Mouse (Mus musculus) Patski (cell line): ENCODE measurements around the gene Fkbp1b. TPM values are rescaled to one million over a fixed set of nuclear protein-coding genes. Genes with fewer than 3 reads are reported as not detected.

Experiments used
- ATAC-seq: fragments of 100-300 bp; one replicate; pipeline ENCODE4 v1.8.0; 2021
- CTCF ChIA-PET: fragments of 350-600 bp; sonication (Branson Sonifier 250); formaldehyde crosslinking; loops from one replicate; lab custom pipeline; 2022; ENCODE audit warnings: inconsistent platforms; lab: Charles Lee
- POLR2A ChIA-PET: fragments of 350-600 bp; sonication (Branson Sonifier 250); formaldehyde crosslinking; loops from one replicate; lab custom pipeline; 2022; ENCODE audit warnings: antibody characterized with exemption, inconsistent platforms; lab: Charles Lee
- DNase-seq: peaks from one replicate; pipeline ENCODE4 v3.0.0-alpha.2; 2011; ENCODE audit warnings: low read depth, low spot score
- H3K27me3 ChIP-seq: fragments of 371-371 bp; one replicate; pipeline ENCODE4 v1.5.1; 2021
- CTCF ChIP-seq: fragments of 100-300 bp; IDR thresholded peaks from one replicate; pipeline ENCODE4 v1.5.1; 2021
- in situ Hi-C: fragments of 300-500 bp; cut with MboI; formaldehyde crosslinking; loops from 3 replicates; pipeline ENCODE4 v1.11.1; 2018; ENCODE audit warnings: low pct_unique_long_range_greater_than_20kb, mixed read lengths
- polyA plus RNA-seq: library from polyadenylated mRNA; unstranded; gene quantifications from one replicate; pipeline ENCODE4 v1.2.3, GENCODE M21; 2021

Gene Fkbp1b
- polyA plus RNA-seq, 1 experiment from 2014 or later = 7.1 TPM

DNA sequence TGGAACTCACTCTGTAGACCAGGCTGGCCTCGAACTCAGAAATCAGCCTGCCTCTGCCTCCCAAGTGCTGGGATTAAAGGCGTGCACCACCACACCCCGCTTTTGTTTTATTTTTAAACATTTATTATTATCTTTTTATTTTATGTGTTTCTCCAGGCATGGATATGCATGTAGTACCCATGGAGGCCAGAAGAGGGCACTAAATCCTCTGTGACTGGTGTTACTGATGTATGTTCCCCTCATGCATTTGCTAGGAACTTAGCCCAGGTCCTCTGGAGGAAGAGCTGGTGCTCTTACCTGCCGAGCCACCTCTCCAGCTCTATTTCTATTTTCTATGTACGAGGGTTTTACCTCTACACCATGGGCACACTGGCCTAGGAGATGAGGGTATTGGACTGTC, 14.8 kb upstream of the Fkbp1b start:
- ChIA-PET CTCF (interaction anchor here (1.8 kb wide), 1 partner anchor 12 kb away, joined by 6 read pairs; the partner anchor contains the start of gene Wdcp), POLR2A (no interaction called here)
- in situ Hi-C loops = no loop called here
- TF ChIP-seq CTCF = peak; percentile 63
- no peaks in the 10 kb centered on the region for H3K27me3 ChIP-seq
- DNase-seq = no peak
- ATAC-seq = no peak

DNA sequence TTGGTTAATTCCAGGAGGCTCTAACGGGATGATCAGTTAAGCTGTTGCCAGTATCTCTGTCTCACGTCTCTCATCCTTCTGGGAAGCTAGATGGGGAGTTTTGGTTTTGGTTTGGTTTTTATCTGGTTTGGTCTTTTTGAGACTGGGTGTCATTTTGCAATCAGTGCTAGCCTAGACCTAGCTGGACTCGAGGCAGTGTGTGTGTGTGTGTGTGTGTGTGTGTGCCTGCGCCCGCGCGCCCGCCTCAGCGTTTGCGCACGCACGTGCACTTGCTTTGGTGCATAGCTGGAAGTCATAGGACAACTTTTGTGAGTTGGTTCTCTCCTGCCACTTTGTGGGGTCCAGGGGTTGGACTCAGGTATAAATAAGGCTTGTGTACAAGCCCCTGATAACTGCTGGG, 2.4 kb upstream of the Fkbp1b start:
- no peak for TF ChIP-seq CTCF
- DNase-seq = peak; percentile 25

DNA sequence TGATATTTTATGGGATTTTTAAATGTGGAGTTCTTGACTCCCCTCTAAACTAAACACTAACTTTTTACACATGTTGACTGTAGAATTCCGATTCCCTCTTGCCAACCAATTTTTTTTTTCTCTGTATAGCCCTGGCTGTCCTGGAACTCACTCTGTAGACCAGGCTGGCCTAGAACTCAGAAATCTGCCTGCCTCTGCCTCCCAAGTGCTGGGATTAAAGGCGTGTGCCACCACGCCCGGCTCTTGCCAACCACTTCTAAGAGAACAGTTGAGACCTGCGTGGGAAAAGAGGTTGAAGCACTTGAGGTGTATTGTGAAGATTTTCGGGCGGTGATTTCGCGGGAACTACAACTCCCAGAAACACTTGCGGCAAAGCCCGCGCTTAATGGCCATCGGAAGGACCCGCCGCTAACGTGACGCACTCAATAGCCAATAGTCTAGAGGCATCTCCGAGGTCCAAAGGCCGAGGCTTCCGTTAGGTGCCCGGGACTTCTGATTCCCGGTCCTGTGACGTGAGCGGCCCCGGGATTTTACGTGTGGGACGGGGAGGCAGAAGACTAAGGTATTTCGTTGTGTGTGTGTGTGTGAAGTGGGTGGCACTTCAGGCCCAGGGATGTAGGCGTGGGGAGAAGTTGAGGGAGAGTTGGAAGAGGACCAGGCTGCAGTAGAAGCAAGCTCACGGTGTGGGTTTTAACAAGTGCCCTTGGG, 1.7 kb upstream of the Fkbp1b start, which contains the start of gene Wdcp:
TSS of gene Wdcp (plus strand) at position 414 of the 708 bp plus-strand sequence.
- peak; percentile 72 for DNase-seq
- in situ Hi-C loops = no loop called here
- peak; percentile 98 for ATAC-seq
- ChIA-PET CTCF (interaction anchor here (2.5 kb wide), 1 partner anchor 12 kb away, joined by 6 read pairs; no protein-coding TSS in a partner anchor), POLR2A (no interaction called here)
- TF ChIP-seq CTCF = no peak
- no peaks in the 10 kb centered on the region for H3K27me3 ChIP-seq

More for the DNA sequence above, 2.4 kb upstream of the Fkbp1b start:
- ChIA-PET CTCF (interaction anchor here (2.5 kb wide), 1 partner anchor 12 kb away, joined by 6 read pairs; no protein-coding TSS in a partner anchor), POLR2A (no interaction called here)
- ATAC-seq = no peak
- no peaks in the 10 kb centered on the region for H3K27me3 ChIP-seq
- in situ Hi-C loops = no loop called here

DNA sequence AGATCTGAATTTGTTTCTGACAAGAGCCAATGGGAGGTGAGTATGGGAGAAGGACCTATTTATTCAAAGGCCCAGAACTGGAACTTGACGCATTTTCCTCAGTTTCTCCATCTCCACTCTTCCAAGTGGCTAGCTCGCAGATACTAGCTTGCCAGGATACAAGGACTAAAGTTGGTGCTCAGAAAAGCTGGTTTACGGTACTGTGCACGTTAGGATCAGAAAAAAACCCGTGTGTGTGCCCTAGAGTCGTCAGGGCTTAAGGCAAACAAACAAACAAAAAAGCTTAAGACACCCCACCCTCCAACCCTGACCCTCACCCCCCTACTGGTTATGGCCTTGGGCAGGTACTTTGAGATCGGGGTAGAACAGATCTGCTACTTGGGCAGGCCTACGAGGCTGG, 1.1 kb upstream of the Fkbp1b start:
- no peaks in the 10 kb centered on the region for H3K27me3 ChIP-seq
- POLR2A ChIA-PET = interaction anchor here (0.6 kb wide), 1 partner anchor 86 kb away, joined by 3 read pairs; no protein-coding TSS in a partner anchor
- no peak for DNase-seq
- CTCF ChIA-PET = no interaction called here
- no peak for ATAC-seq
- in situ Hi-C loops = no loop called here
- TF ChIP-seq CTCF = no peak

DNA sequence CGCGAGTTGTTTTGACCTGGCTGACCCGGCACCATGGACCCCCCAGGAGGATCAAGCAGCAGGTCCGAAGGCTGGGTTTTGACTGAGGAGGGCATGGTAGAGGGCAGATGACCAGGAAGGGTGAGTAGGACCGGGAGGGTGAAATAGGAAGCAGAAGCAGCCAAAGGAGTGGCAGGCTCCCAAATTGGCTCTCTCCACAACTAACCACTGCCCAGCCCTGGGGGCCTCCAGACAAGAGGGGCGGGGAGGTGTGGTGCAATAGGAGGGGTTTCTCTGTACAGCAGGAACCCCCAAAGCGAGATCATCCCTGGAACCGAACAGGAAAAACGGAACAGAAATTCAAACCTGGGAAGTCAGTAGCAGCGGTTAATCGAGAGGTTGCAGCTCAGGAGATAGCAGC, 650 bp downstream of the Fkbp1b start:
- in situ Hi-C loops = no loop called here
- ATAC-seq (no peak), DNase-seq (no peak)
- CTCF ChIA-PET = interaction anchor here (1.2 kb wide), 1 partner anchor 71 kb away, joined by 3 read pairs; the partner anchor contains the start of gene Fam228b
- no peak for TF ChIP-seq CTCF
- H3K27me3 ChIP-seq = no peaks in the 10 kb centered on the region
- POLR2A ChIA-PET = no interaction called here

DNA sequence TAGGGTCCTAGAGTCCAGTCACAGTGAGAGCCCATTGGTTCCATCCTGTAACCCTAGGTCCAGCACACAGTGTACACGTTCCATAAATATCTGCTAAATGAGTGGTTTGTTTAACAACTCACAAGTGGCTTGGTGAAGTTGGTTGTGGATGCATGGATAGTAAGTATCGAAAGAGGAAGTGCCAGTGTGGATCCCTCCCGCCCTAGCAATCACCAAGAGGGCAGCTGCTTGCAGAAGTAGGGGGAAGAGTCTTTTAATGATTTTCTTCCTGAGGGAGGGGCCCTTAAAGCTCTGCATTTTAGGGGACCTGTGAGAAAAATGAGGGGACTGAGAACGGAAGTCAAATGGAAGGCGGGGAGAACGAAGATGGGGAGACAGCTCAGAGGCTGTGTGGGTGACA, 1.4 kb downstream of the Fkbp1b start:
- DNase-seq (no peak), ATAC-seq (no peak)
- POLR2A ChIA-PET = no interaction called here
- in situ Hi-C loops = no loop called here
- TF ChIP-seq CTCF = no peak
- H3K27me3 ChIP-seq = no peaks in the 10 kb centered on the region
- CTCF ChIA-PET = interaction anchor here (1.0 to 1.2 kb wide), 2 partner anchors 10 to 71 kb away, joined by 3 to 4 read pairs; partner anchors contain the start of gene Fam228b

DNA sequence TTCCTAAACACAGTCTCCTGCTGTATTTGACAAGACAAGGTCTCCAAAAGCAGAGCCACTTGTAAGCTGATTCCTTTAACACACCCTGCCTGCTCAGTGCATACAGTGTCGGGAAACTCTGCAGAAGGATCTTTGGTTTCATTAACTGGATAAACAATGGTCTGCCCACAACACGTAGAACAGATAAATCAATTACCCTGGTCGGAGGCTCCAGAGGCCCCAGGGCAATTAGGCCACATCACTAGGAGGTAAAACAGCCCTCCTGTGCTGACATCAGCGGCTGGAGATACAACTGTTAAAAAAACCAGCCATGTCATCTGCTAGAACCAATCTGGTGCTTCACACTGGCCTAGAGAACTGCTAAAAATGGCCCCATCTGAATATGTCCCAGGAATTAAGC, 4.4 kb downstream of the Fkbp1b start:
- CTCF ChIA-PET = no interaction called here
- POLR2A ChIA-PET = no interaction called here

DNA sequence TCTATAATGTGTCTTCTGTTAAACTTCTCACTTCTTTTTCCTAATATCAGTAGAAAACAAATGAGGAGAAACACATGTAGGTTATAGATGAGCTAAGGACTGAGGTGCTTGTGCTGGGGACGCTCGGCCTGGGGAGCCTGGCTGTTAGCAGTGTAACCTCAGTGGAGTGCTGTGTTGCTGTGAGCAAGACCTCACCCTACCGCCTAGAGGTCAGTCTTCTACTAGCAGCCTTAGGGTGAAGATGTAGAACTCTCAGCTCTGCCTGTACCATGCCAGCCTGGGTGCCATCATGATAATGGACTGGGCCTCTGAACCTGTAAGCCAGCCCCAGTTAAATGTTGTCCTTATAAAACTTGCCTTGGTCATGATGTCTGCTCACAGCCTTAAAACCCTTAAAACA, 14.1 kb downstream of the Fkbp1b start:
- in situ Hi-C loops = no loop called here
- ATAC-seq (no peak), DNase-seq (no peak)
- no peaks in the 10 kb centered on the region for H3K27me3 ChIP-seq
- ChIA-PET POLR2A (no interaction called here), CTCF (no interaction called here)
- no peak for TF ChIP-seq CTCF

More for the DNA sequence above, 4.4 kb downstream of the Fkbp1b start:
- in situ Hi-C loops = no loop called here
- DNase-seq = no peak
- no peaks in the 10 kb centered on the region for H3K27me3 ChIP-seq
- ATAC-seq = no peak
- TF ChIP-seq CTCF = no peak

DNA sequence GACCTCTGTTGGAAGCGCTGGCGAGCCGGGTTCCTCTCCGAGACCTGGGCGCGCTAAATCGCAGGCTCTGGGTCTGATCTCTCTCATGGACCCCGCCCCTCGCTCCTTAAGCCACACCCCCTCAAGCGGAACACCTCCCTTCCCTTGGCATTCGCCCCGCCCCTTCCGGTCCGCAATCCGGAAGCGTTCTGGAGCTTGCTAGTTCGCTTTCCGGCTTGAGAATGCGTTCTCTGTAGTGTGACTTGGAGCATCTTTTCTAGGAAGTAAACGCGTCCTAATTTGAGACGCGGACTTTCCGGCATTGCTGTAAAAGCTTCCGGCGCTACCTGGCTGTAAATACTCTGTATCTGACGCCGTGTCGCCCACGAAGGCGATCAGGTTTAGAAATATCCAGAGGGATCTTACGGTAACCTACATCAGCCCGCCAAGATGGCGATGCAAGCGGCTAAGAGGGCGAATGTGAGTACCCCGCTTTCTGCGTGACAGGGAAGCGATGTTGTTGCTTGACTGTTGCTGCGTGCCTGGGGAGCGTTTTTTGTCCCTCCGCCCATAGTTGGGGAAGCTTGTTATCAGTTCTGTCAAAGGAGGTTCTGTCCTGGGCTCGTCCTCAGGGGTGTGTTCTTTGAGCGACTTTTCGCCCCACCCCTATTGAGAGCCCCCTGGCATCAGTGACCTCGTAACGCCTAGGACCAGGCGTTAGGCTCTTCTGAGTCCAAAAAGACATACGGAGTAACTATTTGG, 23.9 kb downstream of the Fkbp1b start, which contains the start of gene Sf3b6:
TSS of gene Sf3b6 (plus strand) at position 184 of the 741 bp plus-strand sequence.
- DNase-seq = peak; percentile 48
- no peak for TF ChIP-seq CTCF
- ChIA-PET CTCF (no interaction called here), POLR2A (interaction anchor here (0.7 to 1.2 kb wide), 2 partner anchors 49 to 95 kb away, joined by 3 read pairs; partner anchors contain the start of genes Fam228b and Pfn4)
- ATAC-seq = peak; percentile 92
- in situ Hi-C loops = no loop called here
- no peaks in the 10 kb centered on the region for H3K27me3 ChIP-seq

DNA sequence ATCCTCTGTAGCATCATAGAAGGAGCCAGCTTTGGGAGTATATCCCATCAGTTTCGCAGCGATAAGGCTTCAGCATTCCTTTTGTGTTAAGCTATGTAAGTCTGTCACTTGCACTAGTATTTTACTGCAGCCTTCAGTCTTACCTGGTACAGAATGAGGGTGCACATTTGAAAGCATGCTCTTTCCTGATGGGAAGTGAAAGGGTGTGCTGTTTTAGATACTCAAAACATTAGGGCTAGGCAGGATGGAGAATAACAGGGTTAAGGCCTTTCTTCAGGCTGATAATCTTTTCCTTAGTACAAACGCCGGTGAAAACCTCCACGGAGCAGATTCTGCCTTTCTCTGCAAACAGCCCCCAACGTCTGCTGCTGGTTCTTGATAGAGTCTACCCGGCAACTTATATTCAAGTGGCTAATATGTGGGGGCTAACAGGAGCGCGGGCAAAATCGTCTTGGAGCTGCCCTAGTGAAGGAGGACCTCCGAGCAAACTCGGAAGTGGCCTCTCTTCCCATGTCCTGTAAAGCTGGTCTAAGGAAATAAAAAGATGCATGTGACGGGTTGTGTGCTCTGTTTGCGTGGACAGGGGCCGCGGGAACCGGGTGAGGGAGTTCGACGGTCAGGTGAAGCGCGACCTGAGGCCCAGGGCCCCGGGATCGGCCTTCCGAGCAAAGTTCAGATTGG, 24.6 kb downstream of the Fkbp1b start:
- DNase-seq (no peak), ATAC-seq (peak; percentile 63)
- ChIA-PET CTCF (no interaction called here), POLR2A (interaction anchor here (0.7 to 1.2 kb wide), 3 partner anchors 20 to 95 kb away, joined by 3 read pairs; partner anchors contain the start of genes Fam228b and Pfn4)
- in situ Hi-C loops = no loop called here
- TF ChIP-seq CTCF = no peak
- H3K27me3 ChIP-seq = no peaks in the 10 kb centered on the region
